Mouse (Mus musculus) limb, embryonic 15.5 days (tissue): ENCODE results near the gene Tas1r3. TPM values are rescaled to one million over a fixed set of nuclear protein-coding genes. Genes with fewer than 3 reads are reported as not detected.

ENCODE experiments used
- ATAC-seq: fragments of 200-750 bp; cut with Nextera tagmentation; 2 replicates; pipeline ENCODE4 v1.8.0; 2017; ENCODE audit warnings: low read depth, moderate TSS enrichment; ENCODE audit not compliant: insufficient number of reproducible peaks, low FRiP score, low TSS enrichment
- H3K27ac ChIP-seq: fragments of 300-500 bp; sonication (generic); 2 replicates; pipeline ENCODE4 v1.5.1; 2015; ENCODE audit warnings: moderate library complexity, mild to moderate bottlenecking, inconsistent platforms
- H3K27me3 ChIP-seq: fragments of 300-500 bp; sonication (generic); 2 replicates; pipeline ENCODE4 v1.6.1; 2015; ENCODE audit warnings: inconsistent platforms
- H3K36me3 ChIP-seq: fragments of 300-500 bp; sonication (generic); 2 replicates; pipeline ENCODE4 v1.6.1; 2015; ENCODE audit warnings: inconsistent platforms
- H3K4me1 ChIP-seq: fragments of 300-500 bp; sonication (generic); 2 replicates; pipeline ENCODE4 v1.6.1; 2015; ENCODE audit warnings: inconsistent platforms
- H3K4me2 ChIP-seq: fragments of 300-500 bp; sonication (generic); 2 replicates; pipeline ENCODE4 v1.6.1; 2015; ENCODE audit warnings: mild to moderate bottlenecking, inconsistent platforms
- H3K4me3 ChIP-seq: fragments of 300-500 bp; sonication (generic); 2 replicates; pipeline ENCODE4 v1.5.1; 2015; ENCODE audit warnings: mild to moderate bottlenecking, inconsistent platforms
- H3K9ac ChIP-seq: fragments of 300-500 bp; sonication (generic); 2 replicates; pipeline ENCODE4 v1.6.1; 2015; ENCODE audit warnings: inconsistent platforms
- H3K9me3 ChIP-seq: fragments of 300-500 bp; sonication (generic); 2 replicates; pipeline ENCODE4 v1.6.1; 2016; ENCODE audit warnings: inconsistent platforms
- WGBS: fragments of 180-500 bp; shearing (Covaris S2); methylation state at CpG from one replicate; pipeline ENCODE4 v1.1.7; 2015; 5-methylcytosine and 5-hydroxymethylcytosine counted together
- polyA plus RNA-seq: library from polyadenylated mRNA; unstranded; fragments of >200 nt; fragmentation: Nextera tagmentation; extraction: Ambion mirVana; gene quantifications from 2 replicates; pipeline ENCODE4 v1.2.1, GENCODE M21; 2015

Tas1r3 gene
- polyA plus RNA-seq, 1 experiment from 2014 or later, result 0.32 TPM

DNA sequence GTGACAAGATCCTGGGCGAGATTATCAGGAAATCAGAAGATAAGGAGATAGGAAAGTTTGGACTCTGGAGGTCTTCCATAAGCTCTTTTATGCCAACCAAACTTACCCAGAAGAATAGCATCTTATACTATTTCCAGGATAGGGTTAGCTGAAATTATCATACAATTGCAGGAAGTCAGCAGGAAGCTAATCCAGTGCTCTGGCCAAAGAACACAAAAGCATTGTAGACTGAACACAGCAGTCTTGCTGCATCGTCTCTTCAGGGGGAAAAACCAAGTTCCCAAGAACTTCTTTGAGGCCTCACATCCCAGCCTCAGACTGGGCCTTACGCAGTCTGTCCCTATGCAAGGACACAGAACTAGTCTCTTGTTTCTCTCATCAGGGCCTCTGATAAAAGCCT, 20.4 kb upstream of the Tas1r3 start:
- no peaks in the 10 kb centered on the region for H3K4me1 ChIP-seq
- H3K9ac ChIP-seq, result no peak overlapping the region
- no peak overlapping the region for H3K4me2 ChIP-seq
- H3K27me3 ChIP-seq, result no peaks in the 10 kb centered on the region
- H3K9me3 ChIP-seq, result no peaks in the 10 kb centered on the region
- H3K4me3 ChIP-seq, result no peak overlapping the region
- no peak overlapping the region for H3K27ac ChIP-seq
- H3K36me3 ChIP-seq, result peaks cover 56% of the 10 kb centered on the region
- ATAC-seq, result no peak
- 87% methylated on average over 3 of the region's 3 CpGs for WGBS

DNA sequence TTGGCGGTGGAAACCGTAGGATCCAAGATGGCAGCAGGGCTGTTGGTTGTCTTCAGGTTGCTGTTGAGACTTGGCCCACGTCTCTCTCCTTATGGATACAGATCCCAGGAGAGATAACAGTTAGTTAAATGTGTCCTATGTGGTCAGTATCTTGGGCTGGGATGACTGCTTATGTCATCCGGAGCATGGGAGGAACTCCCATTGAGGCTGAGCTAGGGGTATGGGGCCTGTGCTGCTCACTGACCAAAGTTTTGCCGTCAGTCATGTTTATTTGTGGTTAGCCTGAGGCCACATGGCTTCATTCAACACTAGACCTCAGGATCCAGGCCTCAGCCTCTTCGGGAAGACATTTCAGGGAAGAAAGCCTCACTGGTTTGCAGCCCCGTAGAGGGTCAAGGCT, 8.2 kb upstream of the Tas1r3 start:
- ATAC-seq, result no peak
- H3K9me3 ChIP-seq, result no peaks in the 10 kb centered on the region
- H3K27me3 ChIP-seq, result no peaks in the 10 kb centered on the region
- no peak overlapping the region for H3K9ac ChIP-seq
- H3K4me1 ChIP-seq, result peaks cover 20% of the 10 kb centered on the region
- H3K27ac ChIP-seq, result no peak overlapping the region
- H3K4me2 ChIP-seq, result no peak overlapping the region
- whole genome bisulfite sequencing, result 88% methylated on average over 7 of the region's 7 CpGs
- no peak overlapping the region for H3K4me3 ChIP-seq
- peaks cover 47% of the 10 kb centered on the region for H3K36me3 ChIP-seq

DNA sequence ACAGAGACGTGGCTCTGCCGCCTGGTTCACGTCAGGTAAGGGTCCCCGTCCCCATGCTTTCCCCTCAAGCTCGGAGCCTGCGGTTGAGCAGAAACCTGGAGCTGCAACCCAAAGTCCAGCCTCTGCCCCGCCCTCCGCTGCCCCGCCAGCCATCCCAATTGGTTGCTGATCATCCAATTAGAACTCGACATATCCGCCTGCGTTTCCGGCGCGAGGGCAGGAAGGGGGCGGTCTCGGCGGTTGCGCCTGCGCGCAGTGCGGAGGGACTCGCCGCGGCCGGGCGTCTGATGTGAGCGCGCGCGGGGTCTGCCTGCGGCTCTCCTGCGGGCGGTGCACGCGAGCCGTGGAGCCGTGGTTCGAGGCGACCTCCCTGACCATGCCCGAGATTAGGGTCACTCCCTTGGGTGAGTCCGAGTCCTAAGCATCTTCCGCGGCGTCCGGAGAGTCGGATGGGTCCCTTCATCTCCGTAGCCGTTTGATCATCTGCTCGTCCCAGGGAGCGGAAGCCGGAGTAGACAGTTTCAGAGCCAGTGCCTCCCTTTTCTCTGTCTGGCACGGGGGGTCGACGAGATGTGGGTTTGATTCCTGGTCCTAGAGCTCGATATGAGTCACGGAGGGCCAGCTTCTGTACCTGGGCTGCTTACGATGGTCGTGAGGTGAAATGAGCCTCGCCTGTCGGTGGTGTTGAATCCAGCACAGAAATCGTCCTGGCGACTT, 6.3 kb upstream of the Tas1r3 start, which contains the start of the genes Cptp and Ints11:
Gene Cptp, minus strand, starts transcription at position 124 of the 717 bp plus-strand sequence.
Gene Ints11, plus strand, starts transcription at position 230 of the 717 bp plus-strand sequence.
- peak; percentile 95 for ATAC-seq
- Histone ChIP-seq H3K27me3 (no peaks in the 10 kb centered on the region), H3K27ac (peak within 1 kb of the TSS; percentile 71; the same call in 1 of the 2 replicates), H3K36me3 (peaks cover 46% of the 10 kb centered on the region), H3K4me3 (peak within 1 kb of the TSS; percentile 72), H3K4me2 (peak within 1 kb of the TSS; percentile 86), H3K4me1 (peaks cover 20% of the 10 kb centered on the region), H3K9ac (peak within 1 kb of the TSS; percentile 69), H3K9me3 (no peaks in the 10 kb centered on the region)
- 1% methylated on average over 63 of the region's 63 CpGs for WGBS

DNA sequence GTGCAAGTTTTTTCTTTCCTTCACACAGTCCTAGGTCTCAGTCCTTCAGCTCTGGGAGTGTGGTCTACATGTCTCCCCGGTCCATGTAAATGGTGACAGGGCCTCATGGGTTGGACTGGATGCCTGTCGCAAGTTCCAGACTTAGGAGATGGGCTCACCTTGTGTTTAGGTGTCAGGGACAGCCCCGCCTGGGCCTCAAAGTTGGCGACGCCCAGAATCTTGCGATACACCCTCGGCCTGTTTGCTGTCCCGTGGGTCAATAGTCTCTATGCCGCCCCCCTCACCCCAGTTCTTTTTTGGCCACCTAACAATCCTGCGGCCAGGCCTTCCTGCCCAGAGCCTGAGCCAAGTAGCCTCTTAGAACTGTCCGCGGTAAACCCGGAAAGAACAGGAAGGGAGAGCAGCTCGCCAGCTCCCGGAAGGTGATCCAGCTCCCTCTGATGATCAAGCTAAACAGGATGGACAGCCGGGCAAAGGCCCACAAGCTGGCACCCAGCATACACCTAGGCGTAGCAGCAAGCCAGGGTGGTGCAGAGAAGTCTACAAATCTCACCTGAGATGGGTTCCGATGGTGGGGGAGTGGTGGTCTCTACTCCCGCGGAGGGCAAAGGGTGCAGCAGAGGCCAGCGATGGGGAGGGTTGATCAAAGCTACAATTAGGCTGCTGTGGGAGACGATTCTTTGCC, 5.6 kb upstream of the Tas1r3 start:
- Histone ChIP-seq H3K4me1 (peaks cover 20% of the 10 kb centered on the region), H3K27me3 (no peaks in the 10 kb centered on the region), H3K9ac (peak overlapping the region; percentile 69), H3K27ac (0 out of 2 replicates have a peak overlapping the region, but pooled peaks have one; percentile 43), H3K36me3 (peaks cover 39% of the 10 kb centered on the region), H3K4me3 (peak overlapping the region; percentile 72), H3K9me3 (no peaks in the 10 kb centered on the region), H3K4me2 (peak overlapping the region; percentile 86)
- ATAC-seq, result no peak
- WGBS, result 7% methylated on average over 22 of the region's 22 CpGs

DNA sequence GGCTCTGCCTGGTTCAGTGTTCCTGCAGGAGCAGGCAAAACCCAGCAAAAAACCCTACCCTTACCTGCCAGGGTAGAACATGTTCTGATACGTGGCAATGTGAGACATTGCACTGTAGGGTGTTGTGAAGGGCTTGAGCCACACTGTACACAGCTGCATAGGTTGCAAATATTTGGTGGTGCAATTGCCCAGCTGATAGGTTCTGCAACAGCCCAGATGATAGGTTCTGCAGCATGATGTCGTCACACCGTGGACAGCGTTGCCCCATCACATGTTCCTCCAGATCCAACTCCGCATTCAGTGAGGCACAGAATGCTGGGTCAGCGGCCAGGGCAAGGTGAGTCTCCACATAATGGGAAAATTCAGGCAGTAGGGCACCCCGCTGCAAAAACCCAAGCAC, 1.4 kb downstream of the Tas1r3 start:
- H3K27ac ChIP-seq, result no peak overlapping the region
- no peaks in the 10 kb centered on the region for H3K9me3 ChIP-seq
- no peak for ATAC-seq
- peaks cover 56% of the 10 kb centered on the region for H3K36me3 ChIP-seq
- H3K4me2 ChIP-seq, result no peak overlapping the region
- no peaks in the 10 kb centered on the region for H3K27me3 ChIP-seq
- no peaks in the 10 kb centered on the region for H3K4me1 ChIP-seq
- H3K4me3 ChIP-seq, result no peak overlapping the region
- no peak overlapping the region for H3K9ac ChIP-seq
- 88% methylated on average over 7 of the region's 7 CpGs for WGBS

DNA sequence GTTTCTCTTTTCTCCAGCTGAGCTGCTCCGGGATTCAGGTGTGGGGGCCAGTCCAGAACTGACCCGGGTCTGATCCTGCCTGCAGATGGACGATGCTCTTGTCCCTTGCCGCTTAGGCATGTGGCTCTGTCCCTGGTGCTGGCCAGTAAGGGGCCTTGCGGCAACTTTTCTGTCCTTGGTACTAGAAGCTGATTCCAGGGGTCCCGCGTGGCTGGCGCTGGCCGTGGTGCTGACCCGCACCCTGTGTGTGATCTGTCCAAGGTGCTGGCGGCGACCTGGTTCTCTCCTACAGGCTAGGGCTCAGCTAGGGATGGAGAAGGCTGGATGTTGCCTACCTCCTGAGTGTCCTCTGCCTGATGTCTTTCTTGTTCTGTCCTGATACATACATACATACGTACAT, 3.8 kb downstream of the Tas1r3 start:
- Histone ChIP-seq H3K36me3 (peaks cover 65% of the 10 kb centered on the region), H3K9ac (no peak overlapping the region), H3K4me1 (no peaks in the 10 kb centered on the region), H3K4me3 (no peak overlapping the region), H3K4me2 (no peak overlapping the region), H3K27ac (no peak overlapping the region), H3K9me3 (no peaks in the 10 kb centered on the region), H3K27me3 (no peaks in the 10 kb centered on the region)
- ATAC-seq, result no peak
- 15% methylated on average over 13 of the region's 13 CpGs for WGBS

DNA sequence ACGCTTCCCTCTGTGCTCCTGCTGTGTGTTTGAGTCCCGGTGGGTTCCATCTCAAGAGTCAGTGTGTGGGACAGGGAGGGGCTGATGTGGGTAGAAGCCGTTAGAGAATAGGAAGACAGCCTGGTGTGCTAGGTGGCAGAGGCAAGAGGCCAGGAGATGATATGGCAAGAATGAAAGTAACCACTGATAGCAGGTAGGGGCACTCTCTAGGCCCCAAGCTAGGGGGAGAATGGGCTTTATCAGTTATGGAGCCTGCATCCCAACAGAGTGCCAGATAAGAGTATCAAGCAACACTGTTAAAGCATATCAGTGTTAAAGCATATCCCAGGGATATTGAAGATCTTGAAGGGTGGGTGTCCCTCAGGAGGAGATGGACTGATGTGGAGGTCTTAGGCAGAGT, 6.3 kb downstream of the Tas1r3 start:
- peaks cover 82% of the 10 kb centered on the region for H3K36me3 ChIP-seq
- H3K4me2 ChIP-seq, result no peak overlapping the region
- H3K4me1 ChIP-seq, result 0 out of 2 replicates have a peak, but pooled peaks cover under 1% of the 10 kb centered on the region
- ATAC-seq, result no peak
- H3K27me3 ChIP-seq, result no peaks in the 10 kb centered on the region
- WGBS, result 84% methylated on average over 3 of the region's 3 CpGs
- H3K9me3 ChIP-seq, result no peaks in the 10 kb centered on the region
- no peak overlapping the region for H3K9ac ChIP-seq
- H3K27ac ChIP-seq, result no peak overlapping the region
- H3K4me3 ChIP-seq, result no peak overlapping the region

DNA sequence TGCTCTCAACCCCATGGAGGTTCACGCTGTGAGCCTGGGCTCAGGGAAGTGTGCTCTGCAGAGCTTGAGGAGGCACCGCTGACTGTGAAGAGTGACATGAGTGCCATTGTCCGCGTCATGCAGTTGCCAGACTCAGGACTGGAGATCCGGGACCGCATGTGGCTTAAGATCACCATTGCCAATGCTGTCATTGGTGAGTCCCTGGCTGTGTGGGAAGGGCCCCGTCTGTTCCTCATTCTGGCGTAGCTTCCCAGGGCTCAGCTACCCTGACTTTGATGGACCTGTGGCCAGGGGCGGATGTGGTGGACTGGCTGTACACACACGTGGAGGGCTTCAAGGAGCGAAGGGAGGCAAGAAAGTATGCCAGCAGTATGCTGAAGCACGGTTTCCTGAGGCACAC, 7.1 kb downstream of the Tas1r3 start:
- WGBS, result 92% methylated on average over 12 of the region's 12 CpGs
- Histone ChIP-seq H3K9ac (no peak overlapping the region), H3K4me2 (no peak overlapping the region), H3K36me3 (peaks cover 82% of the 10 kb centered on the region), H3K27ac (no peak overlapping the region), H3K4me3 (no peak overlapping the region), H3K4me1 (peaks cover 8% of the 10 kb centered on the region; the same call in 1 of the 2 replicates), H3K27me3 (no peaks in the 10 kb centered on the region), H3K9me3 (no peaks in the 10 kb centered on the region)
- no peak for ATAC-seq

DNA sequence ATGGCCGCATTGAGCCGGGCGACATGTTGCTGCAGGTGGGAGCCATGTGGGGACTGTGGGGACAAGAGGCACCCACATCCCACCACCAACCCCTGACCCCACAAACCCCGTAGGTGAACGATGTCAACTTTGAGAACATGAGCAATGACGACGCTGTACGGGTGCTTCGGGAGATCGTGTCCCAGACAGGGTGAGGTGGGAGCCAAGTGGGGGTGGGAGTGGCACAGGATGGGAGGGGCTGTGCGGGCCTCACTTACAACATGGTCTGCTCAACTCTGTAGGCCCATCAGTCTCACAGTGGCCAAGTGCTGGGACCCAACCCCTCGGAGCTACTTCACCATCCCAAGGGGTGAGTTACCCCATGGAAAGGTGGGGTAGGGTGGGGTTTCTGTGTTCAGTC, 8.2 kb downstream of the Tas1r3 start:
- ATAC-seq, result no peak
- peaks cover 71% of the 10 kb centered on the region for H3K36me3 ChIP-seq
- no peak overlapping the region for H3K4me3 ChIP-seq
- no peaks in the 10 kb centered on the region for H3K27me3 ChIP-seq
- no peak overlapping the region for H3K4me2 ChIP-seq
- no peak overlapping the region for H3K9ac ChIP-seq
- H3K9me3 ChIP-seq, result no peaks in the 10 kb centered on the region
- 87% methylated on average over 12 of the region's 12 CpGs for WGBS
- no peak overlapping the region for H3K27ac ChIP-seq
- peaks cover 12% of the 10 kb centered on the region for H3K4me1 ChIP-seq

DNA sequence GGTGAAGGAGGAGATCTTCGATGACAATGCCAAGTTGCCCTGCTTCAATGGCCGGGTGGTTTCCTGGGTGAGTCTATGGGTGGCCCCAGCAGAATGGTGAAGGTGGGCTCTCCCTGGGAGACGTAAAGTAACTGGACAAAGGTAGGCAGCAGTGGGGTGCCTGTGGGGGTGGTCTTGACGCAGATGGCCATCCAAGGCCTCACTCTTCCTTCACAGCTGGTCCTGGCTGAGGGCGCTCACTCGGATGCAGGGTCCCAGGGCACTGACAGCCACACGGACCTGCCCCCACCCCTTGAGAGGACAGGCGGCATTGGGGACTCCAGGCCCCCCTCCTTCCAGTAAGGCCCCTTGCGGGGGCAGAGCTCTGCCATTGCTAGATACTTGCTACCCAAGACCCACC, 9.7 kb downstream of the Tas1r3 start:
- 89% methylated on average over 9 of the region's 9 CpGs for WGBS
- ATAC-seq, result no peak
- no peak overlapping the region for H3K4me2 ChIP-seq
- no peak overlapping the region for H3K27ac ChIP-seq
- peaks cover 58% of the 10 kb centered on the region for H3K36me3 ChIP-seq
- H3K9ac ChIP-seq, result no peak overlapping the region
- no peaks in the 10 kb centered on the region for H3K27me3 ChIP-seq
- no peak overlapping the region for H3K4me3 ChIP-seq
- peaks cover 28% of the 10 kb centered on the region for H3K4me1 ChIP-seq
- no peaks in the 10 kb centered on the region for H3K9me3 ChIP-seq

DNA sequence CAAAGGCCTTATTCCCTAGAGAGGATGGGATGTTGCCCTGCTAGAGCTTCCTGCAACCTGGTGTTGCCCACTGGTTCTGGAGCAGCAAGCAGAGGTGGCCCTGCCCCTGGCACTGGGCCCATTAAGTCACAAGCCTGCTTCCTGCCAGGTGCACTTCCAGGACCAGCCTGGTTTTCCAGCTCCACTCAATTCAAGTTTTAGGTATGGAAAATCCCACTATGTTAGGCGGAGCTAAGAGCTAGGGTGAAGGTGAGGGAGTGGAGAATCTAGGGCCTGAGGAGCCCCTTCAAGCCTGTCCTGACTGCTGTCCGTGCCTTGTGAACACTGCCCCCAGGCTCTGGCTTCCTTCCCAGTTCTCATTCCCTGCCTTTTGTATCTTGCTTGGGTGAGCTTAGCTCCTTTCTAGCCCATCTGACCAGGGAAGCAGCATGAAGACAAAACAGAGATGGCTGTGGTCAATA, 11.2 kb downstream of the Tas1r3 start:
- no peak for ATAC-seq
- Histone ChIP-seq H3K27ac (no peak overlapping the region), H3K9ac (no peak overlapping the region), H3K4me2 (no peak overlapping the region), H3K4me1 (peaks cover 35% of the 10 kb centered on the region), H3K27me3 (no peaks in the 10 kb centered on the region), H3K36me3 (peaks cover 44% of the 10 kb centered on the region), H3K9me3 (no peaks in the 10 kb centered on the region), H3K4me3 (no peak overlapping the region)
- 73% methylated on average over 2 of the region's 2 CpGs for WGBS

DNA sequence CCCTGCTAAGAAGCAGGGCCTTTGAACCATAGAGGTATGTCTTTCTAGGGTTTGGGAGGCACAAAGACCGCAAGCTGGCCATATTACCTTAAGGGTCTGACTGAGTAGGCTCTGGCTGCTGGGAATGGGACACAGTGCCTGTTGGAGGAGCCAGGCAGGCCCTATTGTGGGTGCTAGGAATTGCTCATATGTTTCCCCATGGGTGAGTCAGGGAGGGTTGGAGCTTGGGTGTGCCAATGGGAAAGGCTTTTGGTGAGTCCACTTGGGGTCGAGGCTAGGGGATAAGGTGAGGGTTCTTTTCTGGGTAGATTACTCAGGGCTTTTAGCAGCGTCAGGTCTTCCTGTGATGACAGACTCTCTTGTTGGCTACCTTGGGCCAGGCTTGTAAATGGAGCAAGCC, 11.8 kb downstream of the Tas1r3 start:
- Histone ChIP-seq H3K27me3 (no peaks in the 10 kb centered on the region), H3K4me1 (peaks cover 42% of the 10 kb centered on the region), H3K4me2 (no peak overlapping the region), H3K27ac (no peak overlapping the region), H3K36me3 (peaks cover 37% of the 10 kb centered on the region), H3K4me3 (no peak overlapping the region), H3K9me3 (no peaks in the 10 kb centered on the region), H3K9ac (no peak overlapping the region)
- no peak for ATAC-seq
- WGBS, result 84% methylated on average over 3 of the region's 3 CpGs
